Mouse (Mus musculus) monocyte, adult 2 months (primary cell): ENCODE results near the gene Olfr77.

Experiments used
- DNase-seq, 2 experiments: peaks; one replicate each; pipeline ENCODE4 v3.0.0; 2022; ENCODE audit warnings: low spot score in 2 of 2, low read depth in 1 of 2

Gene Olfr77

DNA sequence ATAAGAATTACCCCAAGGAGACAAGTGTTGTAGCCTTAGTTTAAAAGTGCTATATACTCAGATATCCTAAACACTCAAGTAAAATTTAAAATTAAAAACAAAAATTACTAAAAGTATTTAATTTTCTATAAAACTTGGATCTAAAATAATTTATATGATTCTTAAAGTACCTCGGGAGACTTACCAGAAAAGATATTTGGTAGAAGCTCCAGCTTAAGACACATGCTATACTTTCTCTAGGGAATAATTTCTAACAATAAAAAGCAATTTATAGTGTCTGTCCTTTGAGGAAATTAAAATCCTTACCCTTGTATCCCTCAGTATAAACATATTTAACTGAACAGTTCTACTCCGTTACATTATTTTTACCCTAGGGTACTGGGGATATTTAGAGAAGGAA, at the start of gene Olfr77:
TSS of gene Olfr77 (plus strand) at position 301 of the 400 bp plus-strand sequence.
- DNase-seq: no peak

GRCm38 (mm10) chr9:19887904-19888303, 28.8 kb upstream of the Olfr77 start, which contains the start of gene Olfr862:
Olfr862 (minus strand) TSS chr9:19888004.
- no peak for DNase-seq

- DNase-seq: no peak
Measured at GRCm38 (mm10) chr9:19911170-19911569, 5.5 kb upstream of the Olfr77 start.
